ENCODE assay signal across 23 mouse cellular contexts in the genomic region with DNA sequence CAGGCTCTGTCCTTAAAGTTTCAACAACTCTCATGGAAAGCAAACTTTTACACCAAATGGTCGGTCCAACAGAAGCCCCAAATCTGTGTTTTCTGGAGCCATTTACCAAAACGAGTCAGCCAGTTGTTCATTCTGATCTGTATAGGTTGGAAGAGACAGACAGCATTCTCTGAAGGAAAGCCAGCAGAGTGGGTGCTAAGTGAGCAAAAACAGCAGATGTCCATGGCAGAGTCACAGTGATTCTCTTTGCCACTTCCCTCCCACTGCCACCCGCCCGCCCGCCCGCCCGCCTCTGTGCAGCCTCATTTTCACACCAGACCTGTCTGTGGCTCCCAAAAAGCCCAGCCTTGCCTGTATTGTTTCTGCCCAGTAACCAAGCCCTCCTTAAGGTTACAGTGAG. TPM values are rescaled to one million over a fixed set of nuclear protein-coding genes. Genes with fewer than 3 reads are reported as not detected.
DNase-seq lines count a peak whose midpoint lies in the region; ATAC-seq lines count a peak whose summit lies in the region.
"Had no signal": no experiment of that assay in that cellular context is flagged by ENCODE, and none has a peak within 500 bp of the region (broad histone marks: within the 10 kb centered on the region; RNA-seq: fewer than 3 reads in every experiment).

No protein-coding gene starts in this region.

- intact Hi-C loops in left cerebral cortex, postnatal 25 days (cut with DNase I) = loop anchor here (1.0 kb wide), 2 partner anchors 9 to 24 kb away; no protein-coding TSS in a partner anchor

- peak; percentile 67 to 82 for DNase-seq in frontal cortex, adult 2 months (ENCODE audit: extremely low spot score in 1 of 2, low spot score in 1 of 2)
- no peak for DNase-seq in frontal cortex, postnatal 25 days (ENCODE audit: low spot score in 2 of 2)
- peak; percentile 71 to 76 for DNase-seq in right cerebral cortex, adult 2 months (ENCODE audit: low spot score in 2 of 2)
- DNase-seq in right cerebral cortex, postnatal 4 days = no peak
- peak; percentile 52 to 93 for DNase-seq in left cerebral cortex, postnatal 25 days (ENCODE audit: low spot score in 2 of 2)
- no peak for DNase-seq in embryo, embryonic 10 days (ENCODE audit: low spot score)
- no peak for DNase-seq in cerebellum, adult 9-11 months
- DNase-seq: adrenal gland, postnatal 10 days; cerebellum, adult 11-12 months; cerebellum, postnatal 36 days; heart, postnatal 14 days; kidney, adult 8-10 months; kidney, postnatal 14 days; liver, postnatal 0 days; lung, postnatal 14 days; spleen, adult 18-20 months; thymus, postnatal 4 days had no signal

- ATAC-seq in CD4-positive, CD25-positive, alpha-beta regulatory T cell, adult 4 months = no peak
- ATAC-seq: activated CD4-positive, CD25-positive, alpha-beta regulatory T cell, adult 4 months; inflammation-experienced regulatory T-cells, adult 6 months; liver, postnatal 0 days; midbrain, embryonic 15.5 days had no signal

RNA-seq across cellular contexts. Expression of a gene that starts 29.7 kb away (rescaled TPM):
- 78.9 and 79.5 TPM in 2 replicates for polyA plus RNA-seq in frontal cortex, adult 2 months (2012; rRNA removed)
- total RNA-seq in left cerebral cortex, postnatal 25 days (2021) = 10 to 100 TPM; 68.0 to 80.4 TPM
- not detected for polyA plus RNA-seq in CD4-positive, CD25-positive, alpha-beta regulatory T cell, adult 4 months (2017; shearing (Covaris generic))
- total RNA-seq: liver, adult 2 months; megakaryocyte-erythroid progenitor cell, adult 5-6 weeks had no signal
- polyA plus RNA-seq: activated CD4-positive, CD25-positive, alpha-beta regulatory T cell, adult 4 months; inflammation-experienced regulatory T-cells, adult 6 months had no signal

RNA-seq across cellular contexts. Expression of a gene that starts 36.9 kb away (rescaled TPM):
- 89.1 and 98.7 TPM in 2 replicates for polyA plus RNA-seq in frontal cortex, adult 2 months (2012; rRNA removed)
- 10 to 100 TPM; 82.5 to 95.0 TPM for total RNA-seq in left cerebral cortex, postnatal 25 days (2021)
- under 1 TPM; 0.35 to 0.71 TPM for polyA plus RNA-seq in CD4-positive, CD25-positive, alpha-beta regulatory T cell, adult 4 months (2017; shearing (Covaris generic))

RNA-seq across cellular contexts. Expression of a gene that starts 41.6 kb away (rescaled TPM):
- 150 and 165 TPM in 2 replicates for polyA plus RNA-seq in frontal cortex, adult 2 months (2012; rRNA removed)
- 100 to 1,000 TPM; 149 to 152 TPM for total RNA-seq in left cerebral cortex, postnatal 25 days (2021)
- polyA plus RNA-seq in CD4-positive, CD25-positive, alpha-beta regulatory T cell, adult 4 months (2017; shearing (Covaris generic)) = 10 to 100 TPM; 43.6 to 77.5 TPM

Comparison
In these comparisons a context has a peak if more than half of its experiments do, and no peak if none do; other contexts are left out.
1. DNase-seq: peak in frontal cortex, adult 2 months (2 of 2), right cerebral cortex, adult 2 months (2 of 2) and left cerebral cortex, postnatal 25 days (2 of 2); none in frontal cortex, postnatal 25 days (0 of 2), right cerebral cortex, postnatal 4 days (single experiment), embryo, embryonic 10 days (single experiment) and cerebellum, adult 9-11 months (single experiment).
2. RNA of a gene that starts 29.7 kb away (polyA plus RNA-seq): 78.9 to 79.5 TPM in frontal cortex, adult 2 months; not detected in CD4-positive, CD25-positive, alpha-beta regulatory T cell, adult 4 months; every median in the first group is over 10 times any median in the second.
3. RNA of a gene that starts 36.9 kb away (polyA plus RNA-seq): 89.1 to 98.7 TPM in frontal cortex, adult 2 months; 0.35 to 0.71 TPM in CD4-positive, CD25-positive, alpha-beta regulatory T cell, adult 4 months; every median in the first group is over 10 times any median in the second.